11 mouse cellular contexts compared by ENCODE assay signal in the genomic region with DNA sequence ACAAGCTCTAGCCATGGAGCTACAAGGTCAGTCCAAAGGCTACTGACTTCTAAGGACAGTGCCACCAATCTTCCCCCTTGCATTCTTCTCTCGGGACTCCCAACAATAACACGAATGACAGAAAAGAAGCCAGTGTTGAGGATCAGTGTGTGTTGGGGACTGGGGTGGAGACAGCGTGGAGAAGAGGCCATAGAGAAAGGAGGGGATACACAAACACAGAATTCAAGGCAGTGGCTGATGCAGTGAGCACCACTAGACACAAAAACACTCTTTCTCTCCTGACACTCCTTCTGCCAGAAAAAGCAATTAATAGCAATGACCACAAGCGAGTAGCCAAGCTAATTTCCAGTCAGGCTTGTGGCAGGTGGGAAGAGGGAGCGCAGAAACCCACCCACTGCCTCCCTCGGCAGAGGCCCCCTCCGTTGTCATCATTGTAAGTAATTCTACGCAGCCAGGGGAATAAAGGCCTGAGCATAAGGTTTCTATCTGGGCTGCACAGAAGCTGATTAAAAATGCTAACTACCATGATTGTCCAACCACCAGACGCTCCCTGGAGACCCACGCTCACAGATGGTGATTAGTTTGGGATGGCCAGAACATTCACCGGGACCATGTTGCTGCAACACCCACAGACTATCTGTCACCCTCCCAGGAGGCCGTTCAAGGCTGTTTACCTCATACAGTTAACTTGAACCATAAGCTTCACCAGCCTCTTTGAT.
DNase-seq lines count a peak whose midpoint lies in the region; TF ChIP-seq lines count a peak whose summit lies in the region.
"Had no signal": no experiment of that assay in that cellular context is flagged by ENCODE, and none has a peak within 500 bp of the region (broad histone marks: within the 10 kb centered on the region; RNA-seq: fewer than 3 reads in every experiment).

No protein-coding gene starts in this region.

- no peak overlapping the region for H3K27ac ChIP-seq in kidney, adult 2 months (ENCODE audit: insufficient read depth, low read depth, low read length)

- DNase-seq in heart, adult 11 months, result peak; percentile 88
- no peak for DNase-seq in heart, postnatal 25 days (ENCODE audit: low spot score)
- DNase-seq in frontal cortex, postnatal 36 days (ENCODE audit: low spot score in 2 of 2), result peak; percentile 35 to 40
- DNase-seq in left cerebral cortex, adult 8-10 months (ENCODE audit: low spot score in 2 of 2), result peak; percentile 11 to 67
- peak; percentile 46 for DNase-seq in retina, postnatal 1 day
- no peak for DNase-seq in lung, postnatal 25 days (ENCODE audit: low spot score)
- no peak for DNase-seq in kidney, adult 2 months
- no peak for DNase-seq in kidney, postnatal 36 days
- DNase-seq: cerebellum, adult 2 months; kidney, postnatal 25 days; lung, adult 2 months had no signal

- no peak overlapping the region for H3K4me3 ChIP-seq in kidney, adult 2 months (ENCODE audit: insufficient read depth, low read depth, low read length)

- H3K4me1 ChIP-seq in kidney, adult 2 months (ENCODE audit: control insufficient read depth, insufficient read depth, low read length), result no peaks in the 10 kb centered on the region

- TF ChIP-seq CTCF in kidney, adult 2 months (conservative IDR thresholded peaks at IDR 0.05; ENCODE audit: insufficient read depth, insufficient read length, low read depth, low read length), result no peak

- intact Hi-C loops in heart, postnatal 25 days (cut with DNase I), result no loop called here

- 84% methylated on average over 12 of the region's 12 CpGs for WGBS in kidney, adult 2 months

- H3K27me3 ChIP-seq in kidney, adult 2 months (replicated peaks; ENCODE audit: control insufficient read depth, insufficient read depth, low read length), result no peaks in the 10 kb centered on the region

- H3K36me3 ChIP-seq in kidney, adult 2 months (ENCODE audit: control insufficient read depth, insufficient read depth, low read length), result no peaks in the 10 kb centered on the region

- no peak for TF ChIP-seq POLR2A in kidney, adult 2 months (IDR thresholded peaks at IDR 0.05; ENCODE audit: low read depth, low read length)

Comparison
In these comparisons a context has a peak if more than half of its experiments do, and no peak if none do; other contexts are left out.
1. DNase-seq: peak in heart, adult 11 months (single experiment), frontal cortex, postnatal 36 days (2 of 2), left cerebral cortex, adult 8-10 months (2 of 2) and retina, postnatal 1 day (single experiment); none in heart, postnatal 25 days (single experiment), lung, postnatal 25 days (single experiment), kidney, adult 2 months (single experiment) and kidney, postnatal 36 days (0 of 2).